Mouse (Mus musculus) midbrain, embryonic 16.5 days (tissue): ENCODE measurements around the gene Nudt16l1. TPM values are rescaled to one million over a fixed set of nuclear protein-coding genes. Genes with fewer than 3 reads are reported as not detected.

Source experiments
- ATAC-seq: fragments of 200-750 bp; cut with Nextera tagmentation; 2 replicates; pipeline ENCODE4 v1.8.0; 2017; ENCODE audit warnings: moderate TSS enrichment
- H3K27ac ChIP-seq: fragments of 300-500 bp; sonication (generic); 2 replicates; pipeline ENCODE4 v1.5.1; 2014; ENCODE audit warnings: mild to moderate bottlenecking, low read length, mixed read lengths
- H3K27me3 ChIP-seq: fragments of 300-500 bp; sonication (generic); 2 replicates; pipeline ENCODE4 v1.6.1; 2014; ENCODE audit warnings: low read depth, low read length, mixed read lengths; ENCODE audit not compliant: control insufficient read depth, insufficient read depth
- H3K36me3 ChIP-seq: fragments of 300-500 bp; sonication (generic); 2 replicates; pipeline ENCODE4 v1.6.1; 2014; ENCODE audit warnings: mild to moderate bottlenecking, low read length, moderate library complexity, mixed read lengths; ENCODE audit not compliant: control insufficient read depth, insufficient read depth
- H3K4me1 ChIP-seq: fragments of 300-500 bp; sonication (generic); 2 replicates; pipeline ENCODE4 v1.6.1; 2014; ENCODE audit warnings: mild to moderate bottlenecking, low read length, mixed read lengths; ENCODE audit not compliant: control insufficient read depth, insufficient read depth
- H3K4me2 ChIP-seq: fragments of 300-500 bp; sonication (generic); 2 replicates; pipeline ENCODE4 v1.6.1; 2014; ENCODE audit warnings: mild to moderate bottlenecking, low read length, mixed read lengths
- H3K4me3 ChIP-seq: fragments of 300-500 bp; sonication (generic); 2 replicates; pipeline ENCODE4 v1.5.1; 2014; ENCODE audit warnings: low read depth, mild to moderate bottlenecking, low read length, moderate library complexity, mixed read lengths
- H3K9ac ChIP-seq: fragments of 300-500 bp; sonication (generic); 2 replicates; pipeline ENCODE4 v1.6.1; 2014; ENCODE audit warnings: low read depth, low read length, mixed read lengths
- H3K9me3 ChIP-seq: fragments of 300-500 bp; sonication (generic); replicated peaks from 2 replicates; pipeline ENCODE4 v1.6.1; 2014; ENCODE audit warnings: mild to moderate bottlenecking, low read length, mixed read lengths; ENCODE audit not compliant: control insufficient read depth, poor library complexity, severe bottlenecking
- WGBS: fragments of 180-500 bp; shearing (Covaris S2); extraction: QIAGEN DNeasy Blood & Tissue Kit; methylation state at CpG from one replicate; pipeline ENCODE4 v1.1.7; 2014; 5-methylcytosine and 5-hydroxymethylcytosine counted together
- polyA plus RNA-seq: library from polyadenylated mRNA; unstranded; fragments of >200 nt; fragmentation: Nextera tagmentation; extraction: Ambion mirVana; gene quantifications from 2 replicates; pipeline ENCODE4 v1.2.1, GENCODE M21; 2015

Nudt16l1 gene
- polyA plus RNA-seq, 1 experiment from 2014 or later: 119 TPM

GRCm38 (mm10) chr16:4901167-4901566 is 37.4 kb upstream of the Nudt16l1 start:
- Histone ChIP-seq H3K4me3 (no peak overlapping the region), H3K27ac (no peak overlapping the region), H3K9me3 (no peaks in the 10 kb centered on the region), H3K4me1 (peaks cover 2% of the 10 kb centered on the region; the same call in 1 of the 2 replicates), H3K36me3 (no peaks in the 10 kb centered on the region), H3K9ac (no peak overlapping the region), H3K4me2 (no peak overlapping the region), H3K27me3 (no peaks in the 10 kb centered on the region)
- no peak for ATAC-seq
- 52% methylated on average over 7 of the region's 7 CpGs for WGBS

GRCm38 (mm10) chr16:4902390-4902789 is 36.2 kb upstream of the Nudt16l1 start:
- Histone ChIP-seq H3K27me3 (no peaks in the 10 kb centered on the region), H3K36me3 (no peaks in the 10 kb centered on the region), H3K27ac (no peak overlapping the region)

GRCm38 (mm10) chr16:4903491-4904102 is 35.0 kb upstream of the Nudt16l1 start:
- no peak for ATAC-seq
- H3K9me3 ChIP-seq: no peaks in the 10 kb centered on the region
- no peak overlapping the region for H3K9ac ChIP-seq
- H3K27me3 ChIP-seq: no peaks in the 10 kb centered on the region
- H3K4me3 ChIP-seq: no peak overlapping the region
- peaks cover 2% of the 10 kb centered on the region; the same call in 1 of the 2 replicates for H3K4me1 ChIP-seq
- H3K36me3 ChIP-seq: no peaks in the 10 kb centered on the region
- no peak overlapping the region for H3K4me2 ChIP-seq
- H3K27ac ChIP-seq: no peak overlapping the region
- WGBS: 86% methylated on average over 6 of the region's 6 CpGs

More at GRCm38 (mm10) chr16:4902390-4902789, 36.2 kb upstream of the Nudt16l1 start:
- Histone ChIP-seq H3K4me1 (peaks cover 2% of the 10 kb centered on the region; the same call in 1 of the 2 replicates), H3K9me3 (no peaks in the 10 kb centered on the region), H3K9ac (no peak overlapping the region), H3K4me3 (no peak overlapping the region), H3K4me2 (no peak overlapping the region)
- 93% methylated on average over 2 of the region's 2 CpGs for WGBS
- ATAC-seq: no peak

GRCm38 (mm10) chr16:4904878-4905277 is 33.7 kb upstream of the Nudt16l1 start:
- peaks cover 2% of the 10 kb centered on the region; the same call in 1 of the 2 replicates for H3K4me1 ChIP-seq
- ATAC-seq: no peak
- H3K27ac ChIP-seq: no peak overlapping the region
- WGBS: 88% methylated on average over 3 of the region's 3 CpGs
- H3K9ac ChIP-seq: no peak overlapping the region
- H3K4me3 ChIP-seq: no peak overlapping the region
- no peaks in the 10 kb centered on the region for H3K9me3 ChIP-seq
- no peaks in the 10 kb centered on the region for H3K27me3 ChIP-seq
- no peak overlapping the region for H3K4me2 ChIP-seq
- peaks cover 5% of the 10 kb centered on the region for H3K36me3 ChIP-seq

- Histone ChIP-seq H3K4me3 (no peak overlapping the region), H3K27me3 (no peaks in the 10 kb centered on the region), H3K27ac (no peak overlapping the region), H3K9ac (no peak overlapping the region), H3K36me3 (peaks cover 8% of the 10 kb centered on the region), H3K4me2 (no peak overlapping the region), H3K4me1 (peaks cover 2% of the 10 kb centered on the region; the same call in 1 of the 2 replicates), H3K9me3 (no peaks in the 10 kb centered on the region)
- ATAC-seq: no peak
- 65% methylated on average over 1 of the region's 1 CpGs for WGBS
These were observed 33.0 kb upstream of the Nudt16l1 start for GRCm38 (mm10) chr16:4905591-4905990.

- H3K27me3 ChIP-seq: no peaks in the 10 kb centered on the region
- ATAC-seq: no peak
- H3K36me3 ChIP-seq: peaks cover 16% of the 10 kb centered on the region
These were observed 32.0 kb upstream of the Nudt16l1 start for GRCm38 (mm10) chr16:4906559-4906958.

GRCm38 (mm10) chr16:4907386-4907785 is 31.2 kb upstream of the Nudt16l1 start:
- ATAC-seq: no peak
- no peaks in the 10 kb centered on the region for H3K27me3 ChIP-seq

More at GRCm38 (mm10) chr16:4906559-4906958, 32.0 kb upstream of the Nudt16l1 start:
- no peak overlapping the region for H3K9ac ChIP-seq
- H3K4me2 ChIP-seq: no peak overlapping the region
- no peaks in the 10 kb centered on the region for H3K4me1 ChIP-seq
- no peak overlapping the region for H3K4me3 ChIP-seq
- no peaks in the 10 kb centered on the region for H3K9me3 ChIP-seq
- no peak overlapping the region for H3K27ac ChIP-seq

GRCm38 (mm10) chr16:4907972-4908371 is 30.6 kb upstream of the Nudt16l1 start:
- no peaks in the 10 kb centered on the region for H3K4me1 ChIP-seq
- 54% methylated on average over 5 of the region's 5 CpGs for WGBS
- H3K4me3 ChIP-seq: no peak overlapping the region

More at GRCm38 (mm10) chr16:4907386-4907785, 31.2 kb upstream of the Nudt16l1 start:
- 84% methylated on average over 2 of the region's 2 CpGs for WGBS
- no peaks in the 10 kb centered on the region for H3K4me1 ChIP-seq
- no peak overlapping the region for H3K4me3 ChIP-seq
- no peak overlapping the region for H3K27ac ChIP-seq
- H3K4me2 ChIP-seq: no peak overlapping the region
- H3K9ac ChIP-seq: no peak overlapping the region
- H3K9me3 ChIP-seq: no peaks in the 10 kb centered on the region
- H3K36me3 ChIP-seq: peaks cover 24% of the 10 kb centered on the region

GRCm38 (mm10) chr16:4909745-4910144 is 28.8 kb upstream of the Nudt16l1 start:
- H3K27me3 ChIP-seq: no peaks in the 10 kb centered on the region
- no peaks in the 10 kb centered on the region for H3K4me1 ChIP-seq
- 100% methylated on average over 2 of the region's 2 CpGs for WGBS
- no peak overlapping the region for H3K4me3 ChIP-seq
- H3K9ac ChIP-seq: no peak overlapping the region
- no peak for ATAC-seq
- no peaks in the 10 kb centered on the region for H3K9me3 ChIP-seq
- no peak overlapping the region for H3K27ac ChIP-seq
- H3K4me2 ChIP-seq: no peak overlapping the region
- peaks cover 28% of the 10 kb centered on the region for H3K36me3 ChIP-seq

More at GRCm38 (mm10) chr16:4907972-4908371, 30.6 kb upstream of the Nudt16l1 start:
- peaks cover 24% of the 10 kb centered on the region for H3K36me3 ChIP-seq
- no peak for ATAC-seq
- no peaks in the 10 kb centered on the region for H3K27me3 ChIP-seq
- no peaks in the 10 kb centered on the region for H3K9me3 ChIP-seq
- H3K27ac ChIP-seq: no peak overlapping the region
- H3K9ac ChIP-seq: no peak overlapping the region
- H3K4me2 ChIP-seq: no peak overlapping the region
